Mouse (Mus musculus) megakaryocyte, embryonic 14.5 days (primary cell): ENCODE measurements at regions not wholly inside any gene's neighbourhood (a gene's known extent, or its start where the extent isn't known, plus 50 kb on each side); places are given as distances from the start of the nearest gene placed in this dataset.

ENCODE experiments used
- H3K27me3 ChIP-seq: replicated peaks from 2 replicates; pipeline ENCODE3; 2012; ENCODE audit warnings: inconsistent platforms
- H3K36me3 ChIP-seq: replicated peaks from 2 replicates; pipeline ENCODE3; 2012; ENCODE audit warnings: low read length, inconsistent platforms, mixed read lengths
- H3K4me1 ChIP-seq: 2 replicates; pipeline ENCODE4 v1.6.1; 2012; ENCODE audit warnings: inconsistent platforms
- H3K4me3 ChIP-seq: replicated peaks from 2 replicates; pipeline ENCODE3; 2012; ENCODE audit warnings: moderate library complexity, mild to moderate bottlenecking, inconsistent platforms
- H3K9me3 ChIP-seq: 2 replicates; pipeline ENCODE4 v1.6.1; 2012; ENCODE audit warnings: inconsistent platforms
- FLI1 ChIP-seq: IDR thresholded peaks from 2 replicates; pipeline ENCODE4 v1.6.1; 2012; ENCODE audit warnings: low read length, inconsistent platforms, mixed read lengths
- GATA1 ChIP-seq: IDR thresholded peaks from 3 replicates; pipeline ENCODE4 v1.6.1; 2012; ENCODE audit warnings: mixed read lengths, low read length, inconsistent platforms, borderline replicate concordance

- Histone ChIP-seq H3K36me3 (no peaks in the 10 kb centered on the region), H3K4me3 (no peak overlapping the region), H3K27me3 (no peaks in the 10 kb centered on the region), H3K9me3 (no peaks in the 10 kb centered on the region), H3K4me1 (peaks cover 28% of the 10 kb centered on the region)
- TF ChIP-seq FLI1: no peak
- no peak for TF ChIP-seq GATA1
Observed at GRCm38 (mm10) chr14:102883344-102884122, 98.9 kb downstream of the Kctd12 start.

GRCm38 (mm10) chr14:102882281-102882680 is 100.2 kb downstream of the Kctd12 start:
- Histone ChIP-seq H3K9me3 (no peaks in the 10 kb centered on the region), H3K4me1 (peaks cover 28% of the 10 kb centered on the region), H3K36me3 (no peaks in the 10 kb centered on the region), H3K4me3 (no peak overlapping the region), H3K27me3 (no peaks in the 10 kb centered on the region)
- TF ChIP-seq FLI1 (no peak), GATA1 (no peak)

- no peak overlapping the region for H3K4me3 ChIP-seq
- H3K4me1 ChIP-seq: peaks cover 28% of the 10 kb centered on the region
- TF ChIP-seq FLI1 (no peak), GATA1 (no peak)
- no peaks in the 10 kb centered on the region for H3K36me3 ChIP-seq
- H3K27me3 ChIP-seq: no peaks in the 10 kb centered on the region
- H3K9me3 ChIP-seq: no peaks in the 10 kb centered on the region
Observed at GRCm38 (mm10) chr14:102880658-102881083, 101.8 kb downstream of the Kctd12 start.

- Histone ChIP-seq H3K27me3 (no peaks in the 10 kb centered on the region), H3K9me3 (no peaks in the 10 kb centered on the region), H3K36me3 (no peaks in the 10 kb centered on the region), H3K4me1 (peaks cover 23% of the 10 kb centered on the region), H3K4me3 (no peak overlapping the region)
- TF ChIP-seq FLI1 (no peak), GATA1 (no peak)
Observed at GRCm38 (mm10) chr14:102878572-102878971, 103.9 kb downstream of the Kctd12 start.

- H3K4me3 ChIP-seq: no peak overlapping the region
- no peaks in the 10 kb centered on the region for H3K36me3 ChIP-seq
- TF ChIP-seq GATA1: no peak
- TF ChIP-seq FLI1: no peak
- H3K27me3 ChIP-seq: no peaks in the 10 kb centered on the region
- H3K4me1 ChIP-seq: no peaks in the 10 kb centered on the region; the same call in 1 of the 2 replicates
- H3K9me3 ChIP-seq: no peaks in the 10 kb centered on the region
Observed at GRCm38 (mm10) chr14:102868160-102868559, 114.3 kb downstream of the Kctd12 start.

GRCm38 (mm10) chr14:102867697-102868096 is 114.7 kb downstream of the Kctd12 start:
- H3K36me3 ChIP-seq: no peaks in the 10 kb centered on the region
- H3K4me3 ChIP-seq: no peak overlapping the region
- no peaks in the 10 kb centered on the region for H3K27me3 ChIP-seq
- H3K9me3 ChIP-seq: no peaks in the 10 kb centered on the region
- no peaks in the 10 kb centered on the region; the same call in 1 of the 2 replicates for H3K4me1 ChIP-seq
- TF ChIP-seq GATA1 (no peak), FLI1 (no peak)

GRCm38 (mm10) chr14:102866511-102866910 is 115.9 kb downstream of the Kctd12 start:
- Histone ChIP-seq H3K27me3 (no peaks in the 10 kb centered on the region), H3K4me3 (no peak overlapping the region), H3K9me3 (no peaks in the 10 kb centered on the region), H3K4me1 (no peaks in the 10 kb centered on the region; the same call in 1 of the 2 replicates), H3K36me3 (no peaks in the 10 kb centered on the region)
- no peak for TF ChIP-seq GATA1
- TF ChIP-seq FLI1: no peak

GRCm38 (mm10) chr14:102861694-102862093 is 120.7 kb downstream of the Kctd12 start:
- no peaks in the 10 kb centered on the region for H3K27me3 ChIP-seq
- H3K36me3 ChIP-seq: no peaks in the 10 kb centered on the region
- H3K4me3 ChIP-seq: no peak overlapping the region
- H3K9me3 ChIP-seq: no peaks in the 10 kb centered on the region
- TF ChIP-seq GATA1: no peak
- H3K4me1 ChIP-seq: no peaks in the 10 kb centered on the region; the same call in 1 of the 2 replicates

- TF ChIP-seq GATA1: no peak
- TF ChIP-seq FLI1: no peak
- H3K9me3 ChIP-seq: no peaks in the 10 kb centered on the region
- no peaks in the 10 kb centered on the region for H3K27me3 ChIP-seq
- H3K4me3 ChIP-seq: no peak overlapping the region
- H3K4me1 ChIP-seq: peaks cover 5% of the 10 kb centered on the region
- no peaks in the 10 kb centered on the region for H3K36me3 ChIP-seq
Observed at GRCm38 (mm10) chr14:102859361-102859871, 123.0 kb downstream of the Kctd12 start.

- H3K4me3 ChIP-seq: no peak overlapping the region
- TF ChIP-seq FLI1 (no peak), GATA1 (no peak)
- H3K36me3 ChIP-seq: no peaks in the 10 kb centered on the region
- peaks cover 5% of the 10 kb centered on the region for H3K4me1 ChIP-seq
- H3K27me3 ChIP-seq: no peaks in the 10 kb centered on the region
- H3K9me3 ChIP-seq: no peaks in the 10 kb centered on the region
Observed at GRCm38 (mm10) chr14:102855264-102855840, 127.1 kb downstream of the Kctd12 start.
